Mouse (Mus musculus): Measurements from ENCODE around the gene Tmem214. TPM values are rescaled to one million over a fixed set of nuclear protein-coding genes. Genes with fewer than 3 reads are reported as not detected.
A peak's percentile ranks its signal among the peaks of the same experiment; 100 is the strongest.

Tmem214 gene
- 10 to 100 TPM; 28.8 to 31.2 TPM for total RNA-seq (2021)
- long read RNA-seq, experiment 1, full-length matches to known transcripts = 117 of 129 reads
- long read RNA-seq, experiment 1, partial matches to known transcripts = 5 of 129 reads
- long read RNA-seq, experiment 1, other reads (novel, unspliced or antisense) = 7 of 129 reads
- long read RNA-seq, experiment 2, full-length matches to known transcripts = 111 of 129 reads
- long read RNA-seq, experiment 2, partial matches to known transcripts = 6 of 129 reads
- long read RNA-seq, experiment 2, other reads (novel, unspliced or antisense) = 12 of 129 reads

DNA sequence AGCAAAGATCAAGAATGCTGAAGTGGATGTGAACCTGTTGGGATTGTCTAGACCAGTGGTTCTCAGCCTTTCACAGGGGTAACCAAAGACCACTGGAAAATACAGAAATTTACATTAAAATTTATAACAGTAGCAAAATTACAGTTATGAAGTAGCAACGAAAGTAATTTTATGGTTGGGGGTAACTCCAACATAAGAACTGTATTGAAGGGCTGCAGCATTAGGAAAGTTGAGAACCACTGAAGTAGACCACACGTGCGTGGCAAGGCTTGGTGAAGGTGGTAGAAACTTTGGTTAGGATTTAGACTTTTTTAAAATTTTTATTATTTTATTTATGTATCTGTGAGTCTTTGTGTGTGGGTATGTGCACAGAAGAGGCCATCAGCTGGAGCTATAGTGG, at the start of gene Tmem214:
Gene Tmem214, plus strand, starts transcription at position 301 of the 400 bp plus-strand sequence.
- intact Hi-C loops (cut with DNase I) = loop anchor here (2.0 kb wide), 1 partner anchor 21 kb away; the partner anchor contains the start of gene Agbl5
- TF ChIP-seq CTCF (IDR thresholded peaks at IDR 0.05) = no peak
- peak within 1 kb of the TSS; percentile 96 for H3K27ac ChIP-seq
- no peak for DNase-seq
- H3K4me3 ChIP-seq = no peak within 1 kb of the TSS

DNA sequence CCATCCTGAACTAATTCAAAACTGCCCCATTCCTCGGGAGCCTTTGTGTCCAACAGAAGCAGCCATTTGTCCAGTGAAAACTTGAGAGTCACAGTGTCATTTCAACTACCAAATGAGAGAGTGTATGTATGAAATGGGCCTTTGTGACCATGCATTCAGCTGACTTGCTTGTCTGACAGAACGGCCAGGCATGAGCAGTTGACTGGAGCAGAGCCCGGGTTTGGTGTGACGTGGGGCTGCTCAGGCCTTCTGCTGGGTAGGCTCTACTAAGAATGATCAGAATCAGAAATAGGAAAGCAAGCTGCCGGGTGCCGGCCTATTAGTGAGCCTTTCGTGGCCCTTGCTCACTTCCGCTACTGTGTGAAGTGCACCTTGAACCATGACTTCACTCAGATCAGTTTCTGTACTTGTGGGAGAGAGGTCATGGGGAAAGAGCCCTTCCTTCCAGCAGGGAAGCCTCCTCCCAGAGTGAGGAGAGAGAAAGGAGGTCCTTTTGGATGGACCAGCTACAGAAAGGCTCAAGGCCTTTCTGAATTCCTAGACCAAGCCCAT, 49.0 kb upstream of the Tmem214 start:
- DNase-seq = peak; percentile 47
- intact Hi-C loops (cut with DNase I) = no loop called here
- Histone ChIP-seq H3K4me3 (no peak overlapping the region), H3K27ac (peak overlapping the region; percentile 36; the same call in 1 of the 2 replicates)
- TF ChIP-seq CTCF (IDR thresholded peaks at IDR 0.05) = no peak

DNA sequence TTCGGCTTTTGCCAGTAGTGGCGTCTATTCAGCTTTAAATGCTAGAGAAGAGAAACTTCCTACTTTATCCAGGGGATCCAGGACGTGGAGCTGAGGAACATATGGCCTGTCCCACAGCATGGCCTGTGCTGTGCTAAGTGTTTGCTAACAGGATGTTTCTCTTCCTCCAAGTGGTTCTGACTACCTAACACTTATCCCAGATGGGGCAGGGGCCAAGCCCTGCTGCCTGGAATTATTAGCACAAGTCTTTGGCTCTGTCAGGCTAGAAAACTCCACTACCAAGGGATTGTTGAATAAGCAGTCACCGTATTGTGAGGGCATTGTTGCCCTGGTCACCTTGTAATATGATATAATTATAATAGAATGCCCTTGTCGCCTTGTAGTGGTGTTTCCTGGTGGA, 45.1 kb upstream of the Tmem214 start:
- peak; percentile 53 for DNase-seq
- Histone ChIP-seq H3K27ac (peak overlapping the region; percentile 78), H3K4me3 (no peak overlapping the region)
- intact Hi-C loops (cut with DNase I) = no loop called here
- TF ChIP-seq CTCF (IDR thresholded peaks at IDR 0.05) = no peak

DNA sequence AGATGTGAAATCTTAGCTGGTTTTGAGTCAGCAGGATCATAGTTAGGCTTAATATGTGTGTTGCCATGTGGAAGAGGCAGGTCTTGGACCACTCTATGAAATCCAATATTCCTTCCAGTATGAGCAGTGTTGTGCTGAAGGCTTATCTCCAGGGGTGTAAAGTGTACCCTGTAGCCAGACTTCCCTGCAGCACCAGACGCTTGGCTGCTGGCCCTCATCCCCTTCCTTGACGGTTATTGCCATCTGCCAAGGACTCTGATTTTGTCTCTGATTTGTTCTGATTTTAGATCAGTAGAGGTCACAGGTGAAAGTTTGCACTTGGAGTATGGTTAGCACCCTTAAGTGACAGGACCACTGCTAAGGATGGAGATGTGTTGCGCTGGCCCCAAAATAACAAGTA, 44.7 kb upstream of the Tmem214 start:
- no peak for TF ChIP-seq CTCF (IDR thresholded peaks at IDR 0.05)
- peak; percentile 38 for DNase-seq
- intact Hi-C loops (cut with DNase I) = no loop called here
- H3K27ac ChIP-seq = peak overlapping the region; percentile 78
- H3K4me3 ChIP-seq = no peak overlapping the region

DNA sequence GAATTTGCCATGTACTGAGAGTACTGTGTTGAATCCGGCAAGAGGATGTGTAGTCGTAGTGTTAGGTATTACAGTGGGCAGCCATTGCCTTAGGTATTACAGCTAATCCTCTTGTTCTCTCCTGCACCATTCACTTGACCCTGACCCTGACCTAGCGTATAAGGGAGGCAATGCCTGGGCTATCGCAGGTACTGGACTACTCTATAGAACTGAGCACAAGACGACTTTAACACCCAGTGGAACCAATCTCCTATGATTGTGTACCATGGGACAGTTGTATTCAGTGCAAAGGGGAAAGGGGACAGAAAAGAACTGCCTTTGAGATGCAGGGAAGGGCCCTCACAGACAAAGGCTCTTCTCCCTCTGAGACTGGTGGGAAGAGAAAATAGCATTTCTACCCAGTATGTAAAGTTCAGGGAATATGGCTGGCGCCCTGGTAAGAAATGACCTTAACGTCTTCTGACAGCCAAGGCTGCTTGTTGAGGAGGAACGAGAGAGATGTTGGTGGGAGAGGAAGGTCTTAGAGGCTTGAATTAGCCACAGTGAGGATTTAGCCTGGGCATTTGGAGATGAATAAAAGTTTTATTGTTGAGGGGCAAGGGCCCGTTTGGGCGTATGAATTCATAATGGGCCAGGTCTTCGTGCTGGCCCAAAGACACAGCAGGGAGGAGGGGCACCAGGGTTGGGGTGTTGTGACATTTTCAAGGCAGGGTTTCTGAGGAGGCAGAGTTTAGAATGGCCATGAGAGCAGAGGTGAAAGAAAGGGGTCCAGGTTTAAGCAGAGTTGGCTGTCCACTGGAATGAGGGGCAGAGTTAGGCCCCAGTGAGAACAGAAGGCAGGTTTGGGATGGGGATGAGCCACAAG, 43.5 kb upstream of the Tmem214 start:
- peak overlapping the region; percentile 76 for H3K27ac ChIP-seq
- intact Hi-C loops (cut with DNase I) = no loop called here
- TF ChIP-seq CTCF (IDR thresholded peaks at IDR 0.05) = no peak
- H3K4me3 ChIP-seq = no peak overlapping the region
- no peak for DNase-seq

DNA sequence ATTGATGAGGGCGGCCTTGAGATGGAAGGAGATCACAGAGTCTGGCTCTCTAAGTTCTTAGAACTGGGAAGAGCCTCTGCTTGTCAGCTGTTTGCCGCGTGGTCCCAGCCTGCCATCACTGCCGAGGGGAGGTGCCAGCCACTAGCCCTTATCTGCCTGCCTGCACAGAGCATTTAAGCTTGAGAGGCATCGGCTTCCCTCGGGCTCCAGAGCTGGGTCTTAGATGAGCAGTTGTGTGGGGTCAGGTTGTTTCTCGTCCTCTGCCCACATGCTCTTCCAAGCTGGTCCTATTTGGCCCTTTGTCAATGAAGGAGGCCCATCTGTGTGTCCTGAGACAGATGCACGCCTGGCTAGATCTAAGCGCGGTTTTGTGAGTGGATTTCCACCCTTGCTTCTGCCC, 42.6 kb upstream of the Tmem214 start:
- intact Hi-C loops (cut with DNase I) = no loop called here
- TF ChIP-seq CTCF (IDR thresholded peaks at IDR 0.05) = no peak
- Histone ChIP-seq H3K4me3 (no peak overlapping the region), H3K27ac (peak overlapping the region; percentile 76)
- DNase-seq = peak; percentile 75

DNA sequence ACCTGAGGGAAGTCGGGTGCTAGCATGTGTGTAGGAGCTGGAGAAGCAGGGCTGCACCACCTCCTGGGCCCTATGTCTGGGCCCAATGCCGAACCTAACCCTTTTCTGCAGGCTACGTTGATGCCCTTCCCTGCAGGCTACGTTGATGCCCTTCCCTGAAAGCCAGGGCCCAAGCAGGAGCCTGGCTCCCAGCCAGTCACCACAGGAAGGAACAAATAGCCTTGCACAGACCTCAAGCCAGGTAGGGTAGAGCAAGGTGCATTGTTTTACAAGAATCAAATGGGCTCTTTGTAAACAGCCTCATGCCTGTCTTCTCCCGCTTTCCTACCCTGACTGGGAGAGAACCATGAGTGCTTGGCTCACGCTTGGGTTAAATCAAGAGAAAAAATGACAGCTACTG, 42.0 kb upstream of the Tmem214 start:
- DNase-seq = no peak
- H3K27ac ChIP-seq = peak overlapping the region; percentile 76
- TF ChIP-seq CTCF (IDR thresholded peaks at IDR 0.05) = no peak
- H3K4me3 ChIP-seq = no peak overlapping the region
- intact Hi-C loops (cut with DNase I) = no loop called here

DNA sequence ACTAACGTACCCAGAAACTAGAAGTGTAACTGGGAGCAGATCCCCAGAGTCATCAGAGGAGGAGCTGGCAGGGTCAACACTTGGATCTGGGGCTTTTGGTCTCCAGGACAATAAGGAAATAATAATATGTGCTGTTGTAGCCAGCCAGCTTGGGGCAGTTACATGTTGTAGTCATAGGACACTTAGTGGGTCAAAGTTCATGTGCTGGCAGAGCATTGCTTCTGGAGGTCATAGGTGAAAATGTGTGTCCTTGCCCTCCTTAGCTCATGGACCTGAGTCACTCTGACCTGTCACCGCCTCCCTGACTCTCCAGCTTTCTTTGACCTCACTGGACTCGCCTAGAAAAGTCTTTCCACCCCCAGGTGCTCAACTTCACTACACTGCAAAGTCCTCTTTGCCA, 34.4 kb upstream of the Tmem214 start:
- intact Hi-C loops (cut with DNase I) = no loop called here
- Histone ChIP-seq H3K4me3 (no peak overlapping the region), H3K27ac (no peak overlapping the region)
- no peak for DNase-seq
- TF ChIP-seq CTCF (IDR thresholded peaks at IDR 0.05) = no peak

DNA sequence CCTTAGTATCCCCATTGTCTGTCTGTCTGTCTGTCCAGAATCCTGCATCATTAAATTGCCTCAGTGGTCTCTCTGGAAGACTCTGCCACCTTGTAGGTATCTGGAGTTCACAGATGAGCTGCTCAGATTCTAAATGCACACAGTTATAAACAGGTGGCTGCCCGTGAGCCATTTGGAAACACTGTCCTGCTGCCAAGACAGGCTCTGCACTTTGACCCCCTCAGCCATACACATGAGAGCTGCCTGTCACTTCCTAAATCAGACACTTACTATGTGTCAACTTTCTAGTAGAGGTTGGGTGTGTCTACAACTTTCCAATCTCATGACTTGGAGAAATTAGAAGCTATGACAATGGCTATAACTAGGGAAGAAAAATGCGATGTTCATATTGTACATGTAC, 28.1 kb upstream of the Tmem214 start:
- DNase-seq = no peak

DNA sequence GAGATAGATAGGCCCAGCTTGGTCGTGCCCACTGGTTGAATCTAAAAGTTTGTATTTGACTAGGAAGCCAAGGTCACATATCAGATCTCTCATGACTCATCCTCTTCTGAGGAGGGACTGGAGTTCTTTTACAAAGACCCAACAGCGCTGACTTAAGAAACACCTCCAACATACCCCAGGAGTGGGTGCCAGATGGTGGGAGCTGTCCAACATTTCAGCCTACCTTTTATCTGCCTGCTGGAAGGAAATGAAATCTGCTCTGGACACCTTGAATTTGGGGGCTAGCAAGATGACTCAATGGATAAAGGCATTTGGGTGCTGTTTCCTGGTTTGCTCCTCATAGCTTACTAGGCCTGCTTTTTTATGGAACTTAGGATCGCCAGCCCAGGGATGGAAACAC, 25.9 kb upstream of the Tmem214 start:
- intact Hi-C loops (cut with DNase I) = no loop called here
- no peak for DNase-seq
- Histone ChIP-seq H3K27ac (no peak overlapping the region), H3K4me3 (no peak overlapping the region)
- TF ChIP-seq CTCF (IDR thresholded peaks at IDR 0.05) = no peak

More for the DNA sequence above, 28.1 kb upstream of the Tmem214 start:
- no peak for TF ChIP-seq CTCF (IDR thresholded peaks at IDR 0.05)
- no peak overlapping the region for H3K4me3 ChIP-seq
- intact Hi-C loops (cut with DNase I) = no loop called here
- H3K27ac ChIP-seq = no peak overlapping the region

DNA sequence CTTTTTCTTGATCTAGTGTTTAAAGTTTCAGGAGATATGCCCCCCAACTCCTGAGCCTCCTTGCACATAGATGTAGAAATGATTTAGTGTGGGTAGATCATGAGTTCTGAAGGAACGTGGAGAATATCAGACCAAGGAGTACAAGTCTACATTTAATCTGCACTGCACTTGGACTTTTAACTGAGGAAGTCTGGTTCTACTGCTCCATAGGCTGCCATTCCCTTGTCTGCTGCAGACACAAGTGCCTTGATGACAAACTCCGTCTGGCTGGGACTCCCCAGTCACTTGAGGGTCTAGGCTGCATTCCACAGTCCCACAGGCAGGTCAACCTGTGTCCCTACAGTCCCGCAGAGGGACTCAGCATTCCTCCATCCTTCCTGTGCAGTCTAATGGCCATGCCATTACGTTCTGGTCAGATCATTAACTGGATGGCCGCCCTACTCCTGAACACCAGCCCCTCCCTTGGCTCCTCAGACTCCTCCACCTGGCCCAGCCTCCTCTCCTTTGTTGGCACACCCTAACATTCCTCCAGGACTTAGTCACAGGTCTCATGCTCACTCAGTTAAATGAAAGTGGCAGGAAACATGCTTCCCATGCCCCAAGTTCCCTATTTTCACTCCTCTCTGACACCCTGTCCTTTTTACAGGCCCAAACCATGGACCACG, 17.8 kb upstream of the Tmem214 start:
- Histone ChIP-seq H3K27ac (peak overlapping the region; percentile 64), H3K4me3 (no peak overlapping the region)
- intact Hi-C loops (cut with DNase I) = no loop called here
- TF ChIP-seq CTCF (IDR thresholded peaks at IDR 0.05) = no peak
- peak; percentile 44 for DNase-seq

DNA sequence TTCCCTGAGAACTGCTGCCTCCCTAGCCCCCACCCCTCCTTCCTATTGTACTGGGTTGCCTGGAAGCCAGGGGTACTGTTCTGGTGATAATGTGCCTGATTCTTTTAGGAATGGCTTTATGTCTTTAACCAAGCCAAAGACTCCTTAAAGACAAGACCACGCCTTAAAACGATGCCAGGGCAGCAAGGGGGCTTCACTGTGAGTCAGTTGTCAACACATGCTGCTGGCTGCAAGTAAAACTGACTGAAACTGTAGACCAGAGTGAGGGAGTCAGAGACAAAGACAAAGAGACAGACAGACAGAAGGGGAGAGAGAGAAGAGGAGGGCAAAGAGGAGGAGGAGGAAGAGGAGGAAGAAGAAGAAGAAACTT, 17.3 kb upstream of the Tmem214 start:
- no peak for DNase-seq
- TF ChIP-seq CTCF (IDR thresholded peaks at IDR 0.05) = no peak
- intact Hi-C loops (cut with DNase I) = no loop called here
- Histone ChIP-seq H3K27ac (peak overlapping the region; percentile 64), H3K4me3 (no peak overlapping the region)

DNA sequence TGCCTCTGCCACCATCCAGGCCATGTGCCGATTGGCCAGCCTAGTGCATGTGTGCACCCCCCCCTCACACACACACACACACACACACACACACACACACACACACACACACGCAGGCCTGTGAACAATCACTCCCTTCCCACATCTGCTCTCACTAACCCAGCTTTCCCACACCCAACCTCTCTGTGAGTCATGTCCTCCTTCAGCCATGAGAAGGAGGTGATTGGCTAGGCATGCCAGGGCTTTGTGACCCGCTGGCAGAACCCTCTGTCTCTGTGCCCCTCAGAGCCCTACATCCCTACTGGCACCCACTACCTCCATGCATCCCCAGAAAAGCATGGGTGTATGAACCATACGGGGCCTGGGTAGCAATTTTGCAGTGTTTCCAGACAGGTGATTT, 14.3 kb upstream of the Tmem214 start:
- intact Hi-C loops (cut with DNase I) = no loop called here
- Histone ChIP-seq H3K27ac (no peak overlapping the region), H3K4me3 (no peak overlapping the region)
- DNase-seq = no peak
- no peak for TF ChIP-seq CTCF (IDR thresholded peaks at IDR 0.05)

Measured in gastrocnemius, adult 2 months (tissue).